Mouse (Mus musculus) small intestine, adult 2 months (tissue): Measurements from ENCODE around the gene Pgf. TPM values are rescaled to one million over a fixed set of nuclear protein-coding genes. Genes with fewer than 3 reads are reported as not detected.

Source experiments
- H3K27ac ChIP-seq: fragments of 200-500 bp; 2 replicates; pipeline ENCODE4 v1.5.1; 2012; ENCODE audit warnings: low read depth, low read length, control low read depth, inconsistent platforms; ENCODE audit not compliant: insufficient read depth
- H3K27me3 ChIP-seq: fragments of 200-500 bp; 2 replicates; pipeline ENCODE4 v1.6.1; 2012; ENCODE audit warnings: mild to moderate bottlenecking, moderate library complexity, low read length, inconsistent platforms; ENCODE audit not compliant: control insufficient read depth, insufficient read depth
- H3K36me3 ChIP-seq: fragments of 200-500 bp; 2 replicates; pipeline ENCODE4 v1.6.1; 2012; ENCODE audit warnings: mild to moderate bottlenecking, low read length, control low read depth, inconsistent platforms; ENCODE audit not compliant: control insufficient read depth, insufficient read depth
- H3K4me1 ChIP-seq: fragments of 200-500 bp; 2 replicates; pipeline ENCODE4 v1.6.1; 2012; ENCODE audit warnings: low read length, inconsistent platforms, mixed read lengths; ENCODE audit not compliant: control insufficient read depth, insufficient read depth, insufficient read length
- H3K4me3 ChIP-seq: fragments of 200-500 bp; 2 replicates; pipeline ENCODE4 v1.5.1; 2012; ENCODE audit warnings: low read depth, mild to moderate bottlenecking, control low read depth, inconsistent platforms, low read length, moderate library complexity
- CTCF ChIP-seq: fragments of 200-500 bp; IDR thresholded peaks from 2 replicates; pipeline ENCODE4 v1.5.1; 2012; ENCODE audit warnings: low read depth, mild to moderate bottlenecking, control low read depth, inconsistent platforms, low read length, moderate library complexity, mixed read lengths; ENCODE audit not compliant: insufficient replicate concordance, insufficient read length; ENCODE audit errors: extremely low read depth
- POLR2A ChIP-seq: fragments of 200-500 bp; IDR thresholded peaks from 2 replicates; pipeline ENCODE4 v1.6.1; 2012; ENCODE audit warnings: low read depth, mild to moderate bottlenecking, control low read depth, inconsistent platforms, low read length, moderate library complexity
- WGBS: fragments of 180-500 bp; shearing (Covaris S2); methylation state at CpG from one replicate; pipeline ENCODE4 v1.1.7; 2018; 5-methylcytosine and 5-hydroxymethylcytosine counted together
- polyA plus RNA-seq: library from polyadenylated mRNA; depleted of rRNA; stranded (reverse); fragments of >200 nt; gene quantifications from 2 replicates; pipeline ENCODE4 v1.2.3, GENCODE M21; 2012; rRNA removed

The Pgf gene
- polyA plus RNA-seq, result 0.48 and 0.90 TPM in 2 replicates

- Histone ChIP-seq H3K4me3 (peak within 1 kb of the TSS; percentile 56), H3K27ac (no peak within 1 kb of the TSS), H3K36me3 (no peaks in the 10 kb centered on the region), H3K4me1 (peaks cover 6% of the 10 kb centered on the region; the same call in 1 of the 2 replicates), H3K27me3 (0 out of 2 replicates have a peak, but pooled peaks cover 6% of the 10 kb centered on the region)
- WGBS, result 64% methylated on average over 10 of the region's 10 CpGs
- no peak for TF ChIP-seq POLR2A
- TF ChIP-seq CTCF, result no peak
These were observed at the start of gene Pgf for GRCm38 (mm10) chr12:85177740-85178239. Gene Pgf, minus strand, starts transcription at chr12:85177790.

DNA sequence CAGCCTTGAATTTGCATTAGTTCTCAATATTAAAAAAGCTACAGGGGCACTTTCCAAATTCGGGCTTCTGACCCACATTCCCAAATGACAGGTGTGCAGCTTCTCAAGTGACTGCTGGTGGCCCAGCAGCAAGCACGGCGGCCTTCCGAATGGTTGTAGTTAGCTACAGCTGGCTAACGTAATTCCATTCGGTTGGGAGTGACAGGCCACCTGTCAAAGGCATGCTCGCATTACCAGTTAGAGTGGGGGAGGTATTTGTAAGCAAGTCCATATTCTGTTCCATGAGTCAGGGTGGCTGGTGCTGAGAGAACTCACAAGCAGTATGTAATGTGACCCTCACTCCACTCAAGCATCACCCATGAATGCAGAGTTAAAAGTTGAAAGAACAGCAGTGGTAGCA is 49.6 kb upstream of the Pgf start:
- 78% methylated on average over 7 of the region's 7 CpGs for WGBS
- H3K36me3 ChIP-seq, result peaks cover 32% of the 10 kb centered on the region
- no peaks in the 10 kb centered on the region for H3K27me3 ChIP-seq
- H3K4me1 ChIP-seq, result no peaks in the 10 kb centered on the region
- H3K27ac ChIP-seq, result no peak overlapping the region
- no peak overlapping the region for H3K4me3 ChIP-seq
- TF ChIP-seq CTCF (no peak), POLR2A (no peak)

- TF ChIP-seq CTCF (no peak), POLR2A (no peak)
- Histone ChIP-seq H3K36me3 (peaks cover 28% of the 10 kb centered on the region), H3K27ac (0 out of 2 replicates have a peak overlapping the region, but pooled peaks have one; percentile 33), H3K27me3 (no peaks in the 10 kb centered on the region), H3K4me3 (peak overlapping the region; percentile 93), H3K4me1 (no peaks in the 10 kb centered on the region)
- WGBS, result 3% methylated on average over 12 of the region's 12 CpGs
These were observed 42.3 kb upstream of the Pgf start for GRCm38 (mm10) chr12:85219905-85220290.

GRCm38 (mm10) chr12:85219236-85219904 is 41.8 kb upstream of the Pgf start, which contains the start of gene Eif2b2:
Gene Eif2b2, plus strand, starts transcription at chr12:85219481.
- Histone ChIP-seq H3K4me1 (no peaks in the 10 kb centered on the region), H3K4me3 (peak within 1 kb of the TSS; percentile 93), H3K27me3 (no peaks in the 10 kb centered on the region), H3K27ac (peak within 1 kb of the TSS; percentile 33), H3K36me3 (peaks cover 23% of the 10 kb centered on the region)
- under 1% methylated on average over 54 of the region's 54 CpGs for WGBS
- TF ChIP-seq CTCF, result no peak
- TF ChIP-seq POLR2A, result no peak; the same call in 1 of the 2 replicates

- peaks cover 10% of the 10 kb centered on the region; the same call in 1 of the 2 replicates for H3K36me3 ChIP-seq
- H3K27me3 ChIP-seq, result no peaks in the 10 kb centered on the region
- TF ChIP-seq POLR2A (no peak), CTCF (no peak)
- WGBS, result 66% methylated on average over 2 of the region's 2 CpGs
- H3K4me3 ChIP-seq, result no peak overlapping the region
- no peaks in the 10 kb centered on the region for H3K4me1 ChIP-seq
- no peak overlapping the region for H3K27ac ChIP-seq
These were observed 40.2 kb upstream of the Pgf start for GRCm38 (mm10) chr12:85217733-85218310.

DNA sequence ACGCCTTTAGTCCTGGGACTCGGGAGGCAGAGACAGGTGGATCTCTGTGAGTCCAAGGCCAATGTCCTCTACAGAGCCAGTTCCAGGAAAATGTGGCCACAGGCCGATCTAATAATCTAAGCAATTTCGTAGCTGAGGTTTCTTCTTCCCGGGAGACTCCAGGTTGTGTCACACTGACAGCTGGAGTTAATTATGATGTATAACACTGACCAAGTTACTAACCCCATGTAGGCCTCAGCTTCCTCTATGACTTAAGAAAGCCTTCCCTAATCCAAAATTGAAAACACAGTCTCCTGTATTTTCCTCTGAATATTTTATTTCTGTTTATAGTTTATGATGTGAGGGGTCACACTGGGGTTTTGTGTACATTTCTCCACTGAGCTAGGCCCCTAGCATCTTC is 37.4 kb upstream of the Pgf start:
- WGBS, result 69% methylated on average over 5 of the region's 5 CpGs
- H3K4me1 ChIP-seq, result no peaks in the 10 kb centered on the region
- H3K27me3 ChIP-seq, result no peaks in the 10 kb centered on the region
- no peaks in the 10 kb centered on the region for H3K36me3 ChIP-seq
- H3K27ac ChIP-seq, result no peak overlapping the region
- TF ChIP-seq CTCF, result no peak
- TF ChIP-seq POLR2A, result no peak
- no peak overlapping the region for H3K4me3 ChIP-seq

- no peaks in the 10 kb centered on the region for H3K4me1 ChIP-seq
- H3K27me3 ChIP-seq, result no peaks in the 10 kb centered on the region
- H3K36me3 ChIP-seq, result no peaks in the 10 kb centered on the region
- TF ChIP-seq CTCF (no peak), POLR2A (no peak)
- no peak overlapping the region for H3K27ac ChIP-seq
- 29% methylated on average over 7 of the region's 7 CpGs for WGBS
- no peak overlapping the region for H3K4me3 ChIP-seq
These were observed 31.2 kb upstream of the Pgf start for GRCm38 (mm10) chr12:85208687-85209199.
